Comparison of ENCODE assay signal across 26 mouse cellular contexts in the genomic region with DNA sequence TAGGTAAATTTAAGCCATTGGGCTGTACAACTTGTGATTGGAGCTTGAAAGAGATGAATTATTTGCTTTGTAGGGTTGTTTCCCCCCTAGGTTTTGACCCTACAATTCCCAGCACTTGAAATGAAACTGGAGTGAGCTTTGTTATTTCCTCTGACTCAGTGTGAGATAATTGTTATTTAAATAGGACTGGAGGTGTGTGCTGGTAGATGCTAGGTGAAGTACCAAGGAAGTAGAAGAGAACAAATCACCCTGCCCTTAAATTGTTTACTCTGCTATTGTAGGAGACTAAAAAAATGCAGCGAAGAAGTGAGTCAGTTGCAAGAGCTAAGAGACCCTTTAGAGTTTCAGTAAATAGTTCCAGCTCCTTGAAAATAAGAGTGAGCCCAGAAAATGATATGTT.
"Had no signal": no experiment of that assay in that cellular context is flagged by ENCODE, and none has a peak within 500 bp of the region (broad histone marks: within the 10 kb centered on the region; RNA-seq: fewer than 3 reads in every experiment).

No protein-coding gene starts in this region.

- H3K27ac ChIP-seq: gastrocnemius, adult 2 months; heart, embryonic 10.5 days; hindbrain, embryonic 10.5 days; hindbrain, embryonic 12.5 days; hindbrain, embryonic 14.5 days; intestine, embryonic 15.5 days; layer of hippocampus, adult 2 months; left cerebral cortex, adult 2 months; limb, embryonic 13.5 days; limb, embryonic 15.5 days; liver, embryonic 12.5 days had no signal

- H3K27me3 ChIP-seq: heart, embryonic 12.5 days; hindbrain, embryonic 12.5 days; intestine, embryonic 15.5 days; limb, embryonic 13.5 days; limb, embryonic 15.5 days; liver, embryonic 12.5 days had no signal

- H3K4me3 ChIP-seq: gastrocnemius, adult 2 months; heart, embryonic 10.5 days; heart, embryonic 12.5 days; hindbrain, embryonic 10.5 days; hindbrain, embryonic 12.5 days; intestine, embryonic 15.5 days; layer of hippocampus, adult 2 months; left cerebral cortex, adult 2 months; limb, embryonic 13.5 days; limb, embryonic 15.5 days; liver, embryonic 12.5 days had no signal

- H3K36me3 ChIP-seq: heart, embryonic 10.5 days; heart, embryonic 12.5 days; hindbrain, embryonic 10.5 days; hindbrain, embryonic 12.5 days; intestine, embryonic 15.5 days; limb, embryonic 13.5 days; limb, embryonic 15.5 days; liver, embryonic 12.5 days had no signal

- DNase-seq: gastrocnemius, adult 2 months; gastrocnemius, postnatal 10 days; gastrocnemius, postnatal 25 days; heart, adult 18-20 months; heart, postnatal 10 days; heart, postnatal 4 days; kidney, adult 18-20 months; kidney, adult 8-10 months; kidney, postnatal 10 days; kidney, postnatal 25 days; kidney, postnatal 4 days; left cerebral cortex, postnatal 4 days had no signal

- H3K4me1 ChIP-seq: heart, embryonic 10.5 days; heart, embryonic 12.5 days; hindbrain, embryonic 10.5 days; hindbrain, embryonic 12.5 days; intestine, embryonic 15.5 days; limb, embryonic 13.5 days; limb, embryonic 15.5 days; liver, embryonic 12.5 days had no signal

- H3K9ac ChIP-seq: heart, embryonic 12.5 days; hindbrain, embryonic 12.5 days; hindbrain, embryonic 14.5 days; intestine, embryonic 15.5 days; limb, embryonic 13.5 days; limb, embryonic 15.5 days; liver, embryonic 12.5 days had no signal

- H3K4me2 ChIP-seq: heart, embryonic 12.5 days; hindbrain, embryonic 12.5 days; hindbrain, embryonic 14.5 days; intestine, embryonic 15.5 days; limb, embryonic 13.5 days; limb, embryonic 15.5 days; liver, embryonic 12.5 days had no signal

- H3K9me3 ChIP-seq: heart, embryonic 10.5 days; heart, embryonic 12.5 days; hindbrain, embryonic 10.5 days; hindbrain, embryonic 12.5 days; intestine, embryonic 15.5 days; limb, embryonic 13.5 days; limb, embryonic 15.5 days; liver, embryonic 12.5 days had no signal

- ATAC-seq: hindbrain, embryonic 16.5 days; inflammation-experienced regulatory T-cells, adult 6 months; intestine, embryonic 15.5 days; intestine, postnatal 0 days; liver, embryonic 12.5 days had no signal
